Mouse (Mus musculus) embryonic facial prominence, embryonic 10.5 days (tissue): ENCODE data around the gene Dnajb12. TPM values are rescaled to one million over a fixed set of nuclear protein-coding genes. Genes with fewer than 3 reads are reported as not detected.

Experiments used
- DNase-seq: peaks from one replicate; pipeline ENCODE4 v3.0.0-alpha.2; 2017; ENCODE audit warnings: low spot score
- H3K27ac ChIP-seq: fragments of 300-500 bp; sonication (generic); replicated peaks from 2 replicates; pipeline ENCODE4 v1.5.1; 2016; ENCODE audit warnings: mild to moderate bottlenecking
- H3K27me3 ChIP-seq: fragments of 300-500 bp; sonication (generic); replicated peaks from 2 replicates; pipeline ENCODE4 v1.6.1; 2016; ENCODE audit warnings: low read depth, mild to moderate bottlenecking; ENCODE audit not compliant: poor library complexity, severe bottlenecking
- H3K36me3 ChIP-seq: fragments of 300-500 bp; sonication (generic); replicated peaks from 2 replicates; pipeline ENCODE4 v1.6.1; 2016; ENCODE audit warnings: mild to moderate bottlenecking, moderate library complexity
- H3K4me1 ChIP-seq: fragments of 300-500 bp; sonication (generic); 2 replicates; pipeline ENCODE4 v1.6.1; 2016
- H3K4me3 ChIP-seq: fragments of 300-500 bp; sonication (generic); 2 replicates; pipeline ENCODE4 v1.5.1; 2016; ENCODE audit warnings: mild to moderate bottlenecking, moderate library complexity
- H3K9me3 ChIP-seq: fragments of 300-500 bp; sonication (generic); 2 replicates; pipeline ENCODE4 v1.6.1; 2016; ENCODE audit warnings: mild to moderate bottlenecking
- WGBS: fragments of 180-500 bp; shearing (Covaris S2); methylation state at CpG from one replicate; pipeline ENCODE4 v1.1.7; 2016; 5-methylcytosine and 5-hydroxymethylcytosine counted together
- polyA plus RNA-seq: library from polyadenylated mRNA; unstranded; fragments of >200 nt; fragmentation: Nextera tagmentation; extraction: Ambion mirVana; gene quantifications from 2 replicates; pipeline ENCODE4 v1.2.1, GENCODE M21; 2016

Dnajb12 gene
- 27.0 TPM in 2 replicates for polyA plus RNA-seq

- H3K27ac ChIP-seq, result peak within 1 kb of the TSS; percentile 100
- H3K27me3 ChIP-seq, result no peaks in the 10 kb centered on the region
- H3K4me1 ChIP-seq, result peaks cover 16% of the 10 kb centered on the region
- peak; percentile 95 for DNase-seq
- peak within 1 kb of the TSS; percentile 94 for H3K4me3 ChIP-seq
- peaks cover 17% of the 10 kb centered on the region for H3K36me3 ChIP-seq
- WGBS, result under 1% methylated on average over 80 of the region's 80 CpGs
- no peaks in the 10 kb centered on the region for H3K9me3 ChIP-seq
Observed at GRCm38 (mm10) chr10:59879255-59880028, at the start of gene Dnajb12. Gene Dnajb12, plus strand, starts transcription at chr10:59879556.

- Histone ChIP-seq H3K27ac (no peak overlapping the region), H3K4me3 (no peak overlapping the region), H3K4me1 (no peaks in the 10 kb centered on the region), H3K27me3 (no peaks in the 10 kb centered on the region), H3K9me3 (peaks cover 8% of the 10 kb centered on the region; the same call in 1 of the 2 replicates), H3K36me3 (peaks cover 47% of the 10 kb centered on the region)
- no peak for DNase-seq
- 92% methylated on average over 6 of the region's 6 CpGs for WGBS
Observed at GRCm38 (mm10) chr10:59829886-59830285, 49.5 kb upstream of the Dnajb12 start.

GRCm38 (mm10) chr10:59831950-59832349, 47.4 kb upstream of the Dnajb12 start:
- no peaks in the 10 kb centered on the region for H3K4me1 ChIP-seq
- H3K4me3 ChIP-seq, result no peak overlapping the region
- H3K27me3 ChIP-seq, result no peaks in the 10 kb centered on the region
- no peak overlapping the region for H3K27ac ChIP-seq
- no peak for DNase-seq
- peaks cover 8% of the 10 kb centered on the region; the same call in 1 of the 2 replicates for H3K9me3 ChIP-seq
- 90% methylated on average over 7 of the region's 7 CpGs for WGBS
- H3K36me3 ChIP-seq, result peaks cover 47% of the 10 kb centered on the region

GRCm38 (mm10) chr10:59835301-59836155, 43.8 kb upstream of the Dnajb12 start:
- H3K27me3 ChIP-seq, result no peaks in the 10 kb centered on the region
- WGBS, result 91% methylated on average over 14 of the region's 14 CpGs
- DNase-seq, result no peak
- H3K27ac ChIP-seq, result no peak overlapping the region
- H3K36me3 ChIP-seq, result peaks cover 21% of the 10 kb centered on the region
- H3K4me1 ChIP-seq, result no peaks in the 10 kb centered on the region
- H3K9me3 ChIP-seq, result no peaks in the 10 kb centered on the region
- no peak overlapping the region for H3K4me3 ChIP-seq

- no peak for DNase-seq
- no peaks in the 10 kb centered on the region for H3K4me1 ChIP-seq
- no peak overlapping the region for H3K4me3 ChIP-seq
- WGBS, result 94% methylated on average over 5 of the region's 5 CpGs
- H3K27ac ChIP-seq, result no peak overlapping the region
- H3K27me3 ChIP-seq, result no peaks in the 10 kb centered on the region
- no peaks in the 10 kb centered on the region for H3K9me3 ChIP-seq
- peaks cover 22% of the 10 kb centered on the region for H3K36me3 ChIP-seq
Observed at GRCm38 (mm10) chr10:59837490-59837889, 41.9 kb upstream of the Dnajb12 start.

GRCm38 (mm10) chr10:59841434-59841833, 37.9 kb upstream of the Dnajb12 start:
- no peak overlapping the region for H3K27ac ChIP-seq
- WGBS, result 94% methylated on average over 8 of the region's 8 CpGs
- peaks cover 14% of the 10 kb centered on the region for H3K36me3 ChIP-seq
- H3K4me3 ChIP-seq, result no peak overlapping the region
- no peaks in the 10 kb centered on the region for H3K4me1 ChIP-seq
- no peak for DNase-seq
- H3K9me3 ChIP-seq, result no peaks in the 10 kb centered on the region
- no peaks in the 10 kb centered on the region for H3K27me3 ChIP-seq

GRCm38 (mm10) chr10:59843125-59843524, 36.2 kb upstream of the Dnajb12 start:
- WGBS, result 37% methylated on average over 5 of the region's 5 CpGs

GRCm38 (mm10) chr10:59844686-59845085, 34.7 kb upstream of the Dnajb12 start:
- WGBS, result 90% methylated on average over 9 of the region's 9 CpGs
- Histone ChIP-seq H3K9me3 (no peaks in the 10 kb centered on the region), H3K27ac (no peak overlapping the region)

More at GRCm38 (mm10) chr10:59843125-59843524, 36.2 kb upstream of the Dnajb12 start:
- H3K9me3 ChIP-seq, result no peaks in the 10 kb centered on the region
- no peaks in the 10 kb centered on the region for H3K27me3 ChIP-seq
- no peak overlapping the region for H3K27ac ChIP-seq
- no peak for DNase-seq
- H3K36me3 ChIP-seq, result peaks cover 10% of the 10 kb centered on the region
- no peak overlapping the region for H3K4me3 ChIP-seq
- H3K4me1 ChIP-seq, result no peaks in the 10 kb centered on the region

GRCm38 (mm10) chr10:59846416-59846815, 32.9 kb upstream of the Dnajb12 start:
- H3K9me3 ChIP-seq, result no peaks in the 10 kb centered on the region
- peaks cover 10% of the 10 kb centered on the region; the same call in 1 of the 2 replicates for H3K36me3 ChIP-seq
- no peak overlapping the region for H3K4me3 ChIP-seq
- peaks cover 12% of the 10 kb centered on the region for H3K4me1 ChIP-seq
- DNase-seq, result no peak
- no peak overlapping the region for H3K27ac ChIP-seq
- WGBS, result 80% methylated on average over 6 of the region's 6 CpGs
- H3K27me3 ChIP-seq, result no peaks in the 10 kb centered on the region

More at GRCm38 (mm10) chr10:59844686-59845085, 34.7 kb upstream of the Dnajb12 start:
- Histone ChIP-seq H3K4me1 (peaks cover 12% of the 10 kb centered on the region), H3K36me3 (peaks cover 10% of the 10 kb centered on the region), H3K4me3 (no peak overlapping the region), H3K27me3 (no peaks in the 10 kb centered on the region)
- no peak for DNase-seq

GRCm38 (mm10) chr10:59848079-59848877, 31.1 kb upstream of the Dnajb12 start:
- 73% methylated on average over 11 of the region's 11 CpGs for WGBS
- Histone ChIP-seq H3K4me3 (no peak overlapping the region), H3K27me3 (no peaks in the 10 kb centered on the region), H3K4me1 (peaks cover 12% of the 10 kb centered on the region), H3K36me3 (peaks cover 3% of the 10 kb centered on the region; the same call in 1 of the 2 replicates), H3K9me3 (no peaks in the 10 kb centered on the region), H3K27ac (no peak overlapping the region)
- DNase-seq, result no peak

GRCm38 (mm10) chr10:59848953-59849352, 30.4 kb upstream of the Dnajb12 start:
- WGBS, result 54% methylated on average over 9 of the region's 9 CpGs
- H3K27me3 ChIP-seq, result no peaks in the 10 kb centered on the region

GRCm38 (mm10) chr10:59849371-59849770, 30.0 kb upstream of the Dnajb12 start:
- no peak overlapping the region for H3K4me3 ChIP-seq
- H3K27ac ChIP-seq, result no peak overlapping the region
- H3K36me3 ChIP-seq, result peaks cover 3% of the 10 kb centered on the region; the same call in 1 of the 2 replicates
- H3K4me1 ChIP-seq, result peaks cover 12% of the 10 kb centered on the region
- 76% methylated on average over 7 of the region's 7 CpGs for WGBS
- DNase-seq, result no peak
- H3K27me3 ChIP-seq, result no peaks in the 10 kb centered on the region
- H3K9me3 ChIP-seq, result no peaks in the 10 kb centered on the region

More at GRCm38 (mm10) chr10:59848953-59849352, 30.4 kb upstream of the Dnajb12 start:
- Histone ChIP-seq H3K36me3 (peaks cover 3% of the 10 kb centered on the region; the same call in 1 of the 2 replicates), H3K27ac (no peak overlapping the region), H3K4me3 (no peak overlapping the region), H3K4me1 (peaks cover 12% of the 10 kb centered on the region), H3K9me3 (no peaks in the 10 kb centered on the region)
- DNase-seq, result no peak
